Mouse (Mus musculus) c-Kit-positive CD71-positive TER-119-positive erythroid progenitor cells, embryonic 14.5 days (primary cell): ENCODE results near the gene Defb18.
"Not testable (repeated sequence)": the region's sequence is repeated elsewhere in the genome, so short reads cannot be mapped to it uniquely, and the experiment has no call there.

Experiments
- DNase-seq: peaks from one replicate; pipeline ENCODE4 v3.0.0-alpha.2; 2013; ENCODE audit warnings: low spot score

The Defb18 gene

GRCm38 (mm10) chr1:18237343-18237742, at the start of gene Defb18:
Defb18 (minus strand) TSS chr1:18237443.
- DNase-seq, result no peak

GRCm38 (mm10) chr1:18271095-18271494, 33.9 kb upstream of the Defb18 start:
- no peak for DNase-seq

- DNase-seq, result no peak
Measured at GRCm38 (mm10) chr1:18268845-18269244, 31.6 kb upstream of the Defb18 start.

GRCm38 (mm10) chr1:18265038-18265437, 27.8 kb upstream of the Defb18 start, which contains the start of gene Defb41:
Defb41 (minus strand) TSS chr1:18265138.
- DNase-seq, result no peak

- DNase-seq, result not testable (repeated sequence)
Measured at GRCm38 (mm10) chr1:18245801-18246580, 8.7 kb upstream of the Defb18 start.

GRCm38 (mm10) chr1:18223385-18223945, 13.8 kb downstream of the Defb18 start:
- DNase-seq, result no peak

- no peak for DNase-seq
Measured at GRCm38 (mm10) chr1:18191719-18192118, 45.5 kb downstream of the Defb18 start.

- no peak for DNase-seq
Measured at GRCm38 (mm10) chr1:18190714-18191712, 46.2 kb downstream of the Defb18 start.
